Mouse (Mus musculus): Measurements from ENCODE around the gene Akr1b8.
"Not testable (repeated sequence)": the region's sequence is repeated elsewhere in the genome, so short reads cannot be mapped to it uniquely, and the experiment has no call there.

Akr1b8 gene

DNA sequence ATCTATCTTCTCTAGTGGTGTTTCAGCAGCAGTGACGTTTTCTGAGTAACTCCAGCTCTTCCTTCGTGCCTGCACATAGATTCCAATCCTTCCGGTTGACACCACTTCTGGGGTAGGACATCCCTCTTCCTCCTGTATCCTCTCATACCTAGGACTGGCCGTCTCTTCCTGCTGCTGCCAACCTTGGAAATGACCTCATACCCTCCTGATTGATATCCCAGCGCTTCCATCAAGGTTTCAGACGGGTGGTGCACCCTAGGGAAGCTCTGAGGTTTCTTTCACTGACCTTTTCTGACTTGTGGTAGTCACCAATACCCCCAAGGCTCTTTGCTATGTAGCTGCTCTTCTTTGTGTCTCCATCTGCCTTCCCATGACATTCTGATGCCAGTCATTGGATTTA, 44.5 kb downstream of the Akr1b8 start:
- no peak for DNase-seq (ENCODE audit: low read depth, low spot score)

DNA sequence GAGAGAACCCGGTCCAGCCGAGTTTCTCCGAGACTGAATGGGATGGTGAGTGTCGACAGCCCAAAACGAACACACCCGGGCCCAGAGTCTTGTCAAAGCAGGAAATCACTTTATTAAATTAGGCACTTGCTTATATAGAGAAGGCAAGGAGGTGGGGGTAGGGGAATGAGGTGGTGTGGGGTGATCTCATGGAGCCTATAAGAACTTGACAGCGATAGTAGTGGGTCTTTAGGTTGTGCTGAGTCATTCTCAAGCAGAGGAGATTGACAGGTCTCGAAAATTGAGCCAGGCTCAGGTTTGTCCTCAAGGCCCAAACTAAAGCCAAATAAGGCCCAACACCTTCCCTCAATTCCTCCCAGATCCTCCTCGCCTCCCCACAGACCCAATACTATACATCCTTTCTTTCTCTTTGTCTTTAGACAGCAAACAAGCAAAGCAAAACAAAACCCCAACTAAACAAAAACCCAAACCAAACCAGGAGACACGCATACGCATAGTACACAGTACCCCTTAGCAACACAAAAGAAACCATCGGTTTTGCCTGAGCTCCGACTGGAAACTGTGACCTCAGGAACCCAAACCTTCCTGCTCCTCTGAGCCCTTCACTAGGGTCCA, 45.8 kb downstream of the Akr1b8 start:
- no peak for DNase-seq (ENCODE audit: low read depth, low spot score)

DNA sequence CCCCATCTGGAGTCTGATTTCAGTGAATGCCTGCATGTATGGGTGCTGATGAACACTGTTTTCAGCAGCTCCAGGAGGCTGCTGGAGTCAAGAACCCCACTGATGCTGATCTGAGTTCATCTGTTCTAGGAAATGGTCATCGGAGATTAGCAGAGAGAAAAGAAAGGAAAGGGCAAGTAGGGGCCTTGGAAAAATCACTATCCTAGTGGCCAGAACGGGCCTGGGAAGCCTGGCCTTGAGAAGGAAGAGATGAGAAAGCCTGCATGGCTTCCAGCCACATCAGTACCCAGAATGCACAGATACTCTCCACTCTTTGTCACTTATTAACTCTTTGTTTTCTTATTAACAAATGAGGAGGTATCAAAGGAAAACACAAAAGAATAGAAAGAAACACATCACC, 46.8 kb downstream of the Akr1b8 start:
- no peak for DNase-seq (ENCODE audit: low read depth, low spot score)

DNA sequence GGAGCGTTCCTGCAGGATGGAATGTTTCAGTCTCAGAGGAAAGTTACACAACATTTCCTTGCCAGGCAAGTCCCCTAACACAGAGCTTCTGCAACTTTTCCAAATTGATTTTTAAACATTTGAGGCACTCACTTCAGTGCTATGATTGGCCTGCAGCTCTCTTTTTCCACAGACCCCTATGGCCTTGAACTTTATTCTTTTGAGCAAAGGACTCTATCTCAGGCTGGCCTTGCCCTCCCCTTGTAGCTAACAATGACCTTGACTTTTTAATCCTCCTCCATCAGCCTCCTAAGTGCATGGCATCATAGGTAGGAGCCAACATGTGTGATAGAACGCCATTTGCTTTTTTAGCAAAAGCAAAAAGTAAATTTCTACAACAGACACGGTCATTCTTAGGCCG, 52.8 kb downstream of the Akr1b8 start:
- no peak for DNase-seq (ENCODE audit: low read depth, low spot score)

DNA sequence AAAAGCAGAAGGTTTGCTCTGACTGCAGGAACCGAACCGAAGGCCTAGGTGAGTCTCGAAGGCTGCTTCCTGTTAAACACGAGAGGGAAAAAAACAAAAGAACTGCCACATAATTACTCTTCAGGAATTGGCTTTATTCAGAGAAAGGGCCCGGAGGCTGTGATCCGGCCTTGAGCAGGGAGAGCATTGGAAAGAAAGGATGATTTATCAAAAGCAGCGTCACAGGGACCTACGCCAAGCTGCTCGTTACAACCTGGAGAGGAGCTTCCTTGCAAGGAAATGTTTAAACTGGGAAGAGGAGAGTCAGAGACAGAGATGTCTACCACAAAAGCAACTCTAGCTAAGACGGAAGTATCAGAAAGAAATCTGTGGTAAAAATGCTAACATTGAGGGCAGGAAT, 53.5 kb downstream of the Akr1b8 start:
- no peak for DNase-seq (ENCODE audit: low read depth, low spot score)

DNA sequence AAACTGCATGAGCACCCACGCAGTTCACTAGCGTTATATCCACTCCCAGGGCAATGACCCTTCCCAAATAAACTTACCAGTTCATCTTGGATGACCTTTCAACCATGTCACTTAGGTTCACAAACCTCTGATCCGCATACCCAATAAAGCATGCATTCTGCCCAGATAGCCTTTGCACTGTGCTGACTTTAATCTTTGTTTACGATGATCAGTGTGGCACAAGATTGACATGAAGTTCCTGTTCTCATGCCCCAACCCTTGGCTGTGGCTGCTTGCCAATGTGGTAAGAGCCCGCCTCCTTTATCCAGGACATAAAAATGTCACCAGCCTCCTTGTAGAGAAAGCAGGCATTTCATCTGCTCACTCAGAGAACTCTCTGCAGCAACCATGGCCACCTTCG, 58.1 kb downstream of the Akr1b8 start, which contains the start of gene Akr1b7:
TSS of gene Akr1b7 (plus strand) at position 312 of the 400 bp plus-strand sequence.
- no peak for DNase-seq (ENCODE audit: low read depth, low spot score)

DNA sequence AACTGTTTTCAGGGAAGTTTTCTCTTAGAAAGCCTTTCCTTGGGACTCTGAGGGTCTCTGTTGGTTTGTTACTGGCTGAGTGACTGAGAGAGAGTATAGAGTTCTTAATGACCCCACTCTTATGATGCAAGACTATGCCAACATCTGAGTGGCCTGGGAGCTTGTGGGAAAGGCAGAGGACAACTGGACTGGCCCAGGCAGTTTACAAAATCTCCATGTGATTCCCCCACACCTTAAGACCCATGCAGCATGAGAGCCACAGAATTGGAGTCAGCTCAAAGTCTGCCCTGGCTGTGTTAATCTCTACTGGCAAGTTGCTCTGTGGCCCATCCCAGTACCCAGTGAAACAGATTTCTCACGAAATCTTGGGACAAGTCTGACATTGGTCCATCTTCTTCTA, 58.8 kb downstream of the Akr1b8 start:
- DNase-seq (ENCODE audit: low read depth, low spot score), result no peak

DNA sequence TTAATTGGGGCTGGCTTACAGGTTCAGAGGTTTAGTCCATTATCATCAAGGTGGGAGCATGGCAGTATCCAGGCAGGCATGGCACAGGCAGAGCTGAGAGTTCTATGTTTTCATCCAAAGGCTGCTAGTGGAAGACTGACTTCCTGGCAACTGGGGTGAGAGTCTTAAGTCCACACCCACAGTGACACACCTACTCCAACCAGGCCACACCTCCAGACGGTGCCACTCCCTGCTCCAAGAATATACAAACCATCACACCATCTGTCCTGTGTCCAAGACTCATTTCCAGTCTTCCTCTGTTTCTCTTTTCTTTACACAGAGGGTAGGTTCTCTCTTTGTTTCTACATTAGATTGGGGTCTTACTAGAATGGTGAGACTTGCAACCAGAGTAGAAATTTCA, 59.5 kb downstream of the Akr1b8 start:
- not testable (repeated sequence) for DNase-seq (ENCODE audit: low read depth, low spot score)

DNA sequence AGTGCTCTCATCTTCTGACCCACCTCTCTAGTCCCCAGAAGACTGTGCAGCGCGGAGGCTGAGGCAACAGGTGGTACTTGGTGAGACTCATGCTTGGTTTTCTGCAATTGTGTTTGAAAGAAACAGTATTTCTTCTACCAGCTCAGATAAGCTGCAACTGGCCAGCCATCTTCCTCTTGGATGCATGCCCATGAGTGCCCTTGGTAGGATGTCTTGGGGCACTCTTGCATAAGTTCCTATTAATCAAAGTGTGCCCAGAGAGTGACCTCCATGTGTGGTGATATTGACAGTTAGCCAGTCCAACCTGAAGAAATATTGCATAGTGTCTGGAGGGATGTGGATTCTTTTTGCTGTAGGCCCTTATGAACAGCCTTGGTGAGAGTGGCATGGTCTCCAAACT, 62.6 kb downstream of the Akr1b8 start:
- DNase-seq (ENCODE audit: low read depth, low spot score), result no peak

Data from brain, adult 2 months (tissue).